Mouse (Mus musculus) hindbrain, embryonic 10.5 days (tissue): Measurements from ENCODE around the gene Pln. TPM values are rescaled to one million over a fixed set of nuclear protein-coding genes. Genes with fewer than 3 reads are reported as not detected.
A peak's percentile ranks its signal among the peaks of the same experiment; 100 is the strongest.

ENCODE experiments used
- DNase-seq: peaks from one replicate; pipeline ENCODE4 v3.0.0-alpha.2; 2017; ENCODE audit warnings: low spot score
- H3K27ac ChIP-seq: fragments of 300-500 bp; sonication (generic); 2 replicates; pipeline ENCODE4 v1.5.1; 2016; ENCODE audit warnings: mild to moderate bottlenecking, moderate library complexity
- H3K27me3 ChIP-seq: fragments of 300-500 bp; sonication (generic); 2 replicates; pipeline ENCODE4 v1.6.1; 2016; ENCODE audit warnings: mild to moderate bottlenecking; ENCODE audit not compliant: poor library complexity, insufficient read depth, severe bottlenecking
- H3K36me3 ChIP-seq: fragments of 300-500 bp; sonication (generic); 2 replicates; pipeline ENCODE4 v1.6.1; 2016; ENCODE audit warnings: mild to moderate bottlenecking, moderate library complexity
- H3K4me1 ChIP-seq: fragments of 300-500 bp; sonication (generic); replicated peaks from 2 replicates; pipeline ENCODE4 v1.6.1; 2016; ENCODE audit warnings: mild to moderate bottlenecking
- H3K4me3 ChIP-seq: fragments of 300-500 bp; sonication (generic); 2 replicates; pipeline ENCODE4 v1.5.1; 2016; ENCODE audit warnings: mild to moderate bottlenecking, moderate library complexity
- H3K9me3 ChIP-seq: fragments of 300-500 bp; sonication (generic); 2 replicates; pipeline ENCODE4 v1.6.1; 2016; ENCODE audit warnings: mild to moderate bottlenecking, moderate library complexity
- WGBS: fragments of 180-500 bp; shearing (Covaris S2); methylation state at CpG from one replicate; pipeline ENCODE4 v1.1.7; 2016; 5-methylcytosine and 5-hydroxymethylcytosine counted together
- polyA plus RNA-seq: library from polyadenylated mRNA; unstranded; fragments of >200 nt; fragmentation: Nextera tagmentation; extraction: Ambion mirVana; gene quantifications from 2 replicates; pipeline ENCODE4 v1.2.1, GENCODE M21; 2016

Gene Pln
- polyA plus RNA-seq, 1 experiment from 2014 or later, result 1.8 TPM

DNA sequence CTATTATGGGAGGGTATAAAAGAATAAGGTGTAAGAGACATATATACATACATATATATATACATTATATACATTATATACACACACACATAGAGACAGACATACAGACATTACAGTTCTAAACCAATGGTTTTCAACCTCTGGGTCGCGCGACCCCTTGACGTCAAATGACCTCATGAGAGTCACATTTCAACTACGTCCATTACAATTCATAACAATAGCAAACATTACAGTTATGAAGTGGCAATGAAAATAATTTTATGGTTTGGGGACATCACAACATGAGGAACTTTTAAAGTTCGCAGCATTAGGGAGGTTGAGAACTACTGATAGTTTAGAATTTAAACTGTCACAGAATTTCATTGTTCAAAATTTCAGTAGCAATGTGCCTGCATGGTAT is 40.8 kb downstream of the Pln start:
- WGBS, result 72% methylated on average over 6 of the region's 6 CpGs
- peaks cover 4% of the 10 kb centered on the region; the same call in 1 of the 2 replicates for H3K9me3 ChIP-seq
- H3K27ac ChIP-seq, result 0 out of 2 replicates have a peak overlapping the region, but pooled peaks have one; percentile 98
- no peak for DNase-seq
- H3K36me3 ChIP-seq, result peaks cover 5% of the 10 kb centered on the region; the same call in 1 of the 2 replicates
- H3K4me1 ChIP-seq, result peaks cover 20% of the 10 kb centered on the region
- H3K27me3 ChIP-seq, result no peaks in the 10 kb centered on the region
- peak overlapping the region; percentile 88 for H3K4me3 ChIP-seq

DNA sequence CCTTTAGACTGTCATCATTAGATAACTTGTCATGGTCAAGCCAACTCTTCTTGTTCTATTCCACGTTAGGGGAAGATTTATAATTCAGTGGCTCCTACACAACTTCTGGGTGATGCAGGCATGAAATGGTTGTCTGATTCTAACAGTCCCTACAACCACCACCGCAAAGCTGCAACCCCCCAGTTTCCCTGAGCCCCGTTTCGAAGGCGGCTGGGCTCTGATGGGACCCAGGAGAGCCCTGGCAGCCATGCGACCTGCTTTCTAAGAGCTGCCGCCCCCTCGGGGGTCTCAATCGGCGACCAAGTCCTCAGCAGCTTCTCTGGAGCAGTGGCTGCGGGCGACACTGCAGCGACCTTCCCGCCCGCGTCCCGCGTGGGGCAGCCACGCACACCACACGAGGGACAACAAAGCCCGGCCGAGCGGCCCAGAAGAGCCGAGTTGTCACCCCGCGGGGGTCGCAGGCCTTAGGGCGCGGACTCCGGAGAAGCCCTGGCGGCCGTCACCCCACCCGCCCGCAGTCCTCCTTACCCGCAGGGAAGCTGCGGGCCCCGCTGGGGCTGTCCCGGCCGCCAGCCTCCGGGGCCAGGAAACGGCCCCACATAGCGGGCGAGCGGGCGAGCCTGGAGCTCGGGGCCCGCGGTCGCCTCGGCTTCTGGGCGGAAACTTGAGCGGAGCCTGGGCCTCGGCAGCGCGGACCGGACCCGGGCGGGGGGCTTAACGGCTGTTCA is 41.7 kb downstream of the Pln start:
- WGBS, result under 1% methylated on average over 59 of the region's 59 CpGs
- Histone ChIP-seq H3K9me3 (no peaks in the 10 kb centered on the region), H3K36me3 (0 out of 2 replicates have a peak, but pooled peaks cover 2% of the 10 kb centered on the region), H3K27ac (peak overlapping the region; percentile 98), H3K4me1 (peaks cover 20% of the 10 kb centered on the region), H3K4me3 (peak overlapping the region; percentile 88), H3K27me3 (no peaks in the 10 kb centered on the region)
- peak; percentile 70 for DNase-seq

DNA sequence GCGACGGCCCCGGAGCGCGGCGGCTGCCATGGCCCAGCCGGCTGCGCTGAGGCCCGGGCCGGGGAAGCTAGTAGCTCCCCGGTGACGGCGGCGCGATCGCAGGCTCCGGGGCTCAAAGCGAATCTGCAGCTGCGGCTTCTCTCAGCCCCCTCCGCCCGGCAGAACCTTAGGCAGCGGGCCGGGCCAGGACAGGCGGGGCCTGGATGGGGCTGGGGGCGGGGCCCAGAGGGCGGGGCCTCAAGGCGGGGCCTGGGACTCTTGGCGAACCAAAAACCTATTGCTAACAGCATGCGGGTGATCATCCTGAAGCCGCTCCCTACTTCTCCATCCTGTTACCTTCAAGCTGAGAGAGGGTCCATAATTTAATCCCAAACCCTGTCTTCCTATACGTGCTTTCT is 42.2 kb downstream of the Pln start, which contains the start of gene Cep85l:
Cep85l (minus strand) TSS at position 239 of the 398 bp plus-strand sequence.
- peak; percentile 93 for DNase-seq
- WGBS, result 0% methylated on average over 31 of the region's 31 CpGs
- peaks cover 20% of the 10 kb centered on the region for H3K4me1 ChIP-seq
- peak within 1 kb of the TSS; percentile 88 for H3K4me3 ChIP-seq
- H3K9me3 ChIP-seq, result no peaks in the 10 kb centered on the region
- H3K27ac ChIP-seq, result peak within 1 kb of the TSS; percentile 98
- H3K36me3 ChIP-seq, result 0 out of 2 replicates have a peak, but pooled peaks cover under 1% of the 10 kb centered on the region
- H3K27me3 ChIP-seq, result no peaks in the 10 kb centered on the region

DNA sequence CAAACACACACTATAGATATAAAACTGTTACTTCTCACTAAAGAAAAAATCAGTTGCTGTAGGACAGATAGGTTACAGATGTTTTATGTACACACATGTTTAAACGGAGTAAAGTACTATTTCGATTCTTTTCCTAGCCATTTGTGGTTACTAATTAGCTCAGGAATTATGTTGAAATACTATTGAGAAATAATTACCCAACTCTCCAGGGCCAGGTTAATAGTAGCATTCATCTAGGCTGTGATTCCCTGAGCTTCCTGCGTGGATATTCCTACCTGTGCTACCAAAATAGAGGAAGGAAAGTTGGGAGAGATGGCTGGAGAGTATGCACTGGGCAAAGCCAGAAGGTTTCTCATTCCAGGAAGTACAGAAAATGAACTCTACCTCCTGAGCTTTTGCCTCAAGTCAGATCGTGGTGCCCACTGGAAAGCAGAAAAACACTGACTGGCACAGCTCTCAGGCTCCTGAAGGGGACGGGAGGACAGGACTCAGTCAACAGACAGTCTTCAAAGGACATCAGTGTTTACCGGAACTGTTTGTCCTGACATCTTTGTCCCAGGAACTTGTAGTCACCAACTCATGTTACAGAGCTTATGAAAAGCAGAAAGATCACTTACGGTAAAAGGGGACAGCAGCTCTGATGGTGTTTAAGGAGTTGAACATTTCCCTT is 45.4 kb downstream of the Pln start:
- Histone ChIP-seq H3K9me3 (no peaks in the 10 kb centered on the region), H3K4me1 (peaks cover 18% of the 10 kb centered on the region), H3K36me3 (no peaks in the 10 kb centered on the region), H3K27me3 (no peaks in the 10 kb centered on the region), H3K4me3 (no peak overlapping the region), H3K27ac (no peak overlapping the region)
- WGBS, result 73% methylated on average over 7 of the region's 7 CpGs
- DNase-seq, result no peak

DNA sequence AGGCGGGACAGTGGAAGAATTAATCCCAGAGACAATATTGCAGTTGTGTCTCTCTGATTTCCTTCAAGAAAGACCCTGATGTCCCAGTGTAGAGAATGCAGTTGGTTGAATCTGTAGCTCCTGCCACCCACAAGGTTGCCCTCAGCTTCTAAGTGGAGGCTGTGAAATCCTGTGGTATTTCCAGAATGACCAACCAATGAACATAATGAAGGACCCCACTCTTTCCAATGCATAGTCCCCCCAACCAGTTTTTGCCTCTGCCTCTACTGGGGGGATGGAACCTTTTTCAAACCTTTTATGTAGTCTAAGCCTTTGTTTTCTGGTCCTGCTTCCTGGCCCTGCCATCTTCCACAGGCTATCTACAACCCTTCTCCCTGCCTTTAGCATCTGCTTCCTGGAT is 47.4 kb downstream of the Pln start:
- Histone ChIP-seq H3K4me1 (peaks cover 4% of the 10 kb centered on the region; the same call in 1 of the 2 replicates), H3K27me3 (no peaks in the 10 kb centered on the region), H3K4me3 (no peak overlapping the region), H3K36me3 (no peaks in the 10 kb centered on the region), H3K27ac (no peak overlapping the region), H3K9me3 (no peaks in the 10 kb centered on the region)
- DNase-seq, result no peak
- 95% methylated on average over 1 of the region's 1 CpGs for WGBS

DNA sequence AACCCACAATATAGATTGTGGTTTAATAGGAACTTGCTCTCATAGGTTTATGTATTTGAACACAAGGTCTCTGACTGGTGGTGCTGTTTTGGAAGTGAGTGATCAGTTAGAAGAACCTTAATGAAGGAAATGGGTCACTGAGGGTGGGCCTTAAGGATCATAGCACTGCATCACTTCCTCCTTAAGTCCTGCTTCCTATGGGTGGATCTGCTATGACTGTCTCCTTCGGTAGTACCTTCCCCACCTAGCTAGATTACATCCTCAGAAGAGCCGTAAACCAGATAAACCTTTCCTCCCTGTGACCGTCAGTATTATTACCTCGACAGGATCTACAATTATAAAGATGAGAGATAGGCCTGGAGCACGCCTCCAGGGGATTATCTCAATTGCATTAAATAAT is 48.0 kb downstream of the Pln start:
- WGBS, result 87% methylated on average over 5 of the region's 5 CpGs
- no peaks in the 10 kb centered on the region for H3K9me3 ChIP-seq
- no peaks in the 10 kb centered on the region for H3K36me3 ChIP-seq
- H3K27ac ChIP-seq, result no peak overlapping the region
- DNase-seq, result no peak
- no peak overlapping the region for H3K4me3 ChIP-seq
- H3K4me1 ChIP-seq, result no peaks in the 10 kb centered on the region
- no peaks in the 10 kb centered on the region for H3K27me3 ChIP-seq

DNA sequence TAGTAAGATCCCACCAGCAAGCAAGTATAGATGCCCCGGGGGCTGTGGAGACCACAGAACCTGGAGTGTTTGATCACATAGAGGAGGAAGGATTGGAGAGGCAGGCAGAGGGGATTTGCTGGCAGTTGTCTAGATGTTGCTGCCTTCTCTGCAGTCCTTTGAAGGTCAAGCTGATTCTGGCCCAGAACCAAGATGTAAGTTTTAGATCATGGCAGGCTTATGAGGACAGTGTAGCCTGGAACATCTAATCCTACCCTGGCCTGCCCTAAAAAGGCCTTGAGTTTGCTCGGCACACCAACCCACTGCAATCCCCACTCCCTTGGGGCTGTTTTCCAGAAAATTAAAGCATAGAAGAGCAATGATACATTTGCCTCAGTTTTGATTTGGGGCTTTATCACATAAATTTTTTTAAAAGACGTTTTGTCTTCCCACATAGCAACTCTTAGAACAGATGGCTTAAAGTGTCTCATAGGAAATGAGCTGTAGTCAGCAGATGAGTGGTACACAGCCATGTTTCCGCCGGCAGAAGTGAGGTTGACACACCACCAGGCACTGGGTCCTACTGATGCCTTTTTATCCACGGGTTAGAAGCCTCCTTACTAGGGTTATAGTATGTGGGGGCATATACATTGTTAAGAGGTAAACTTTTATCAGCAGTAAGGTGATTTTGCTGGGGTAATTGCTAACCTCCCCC is 50.9 kb downstream of the Pln start:
- no peaks in the 10 kb centered on the region for H3K36me3 ChIP-seq
- whole genome bisulfite sequencing, result 83% methylated on average over 6 of the region's 6 CpGs
- H3K9me3 ChIP-seq, result no peaks in the 10 kb centered on the region
- no peak for DNase-seq
- no peaks in the 10 kb centered on the region for H3K4me1 ChIP-seq
- H3K27ac ChIP-seq, result no peak overlapping the region
- no peak overlapping the region for H3K4me3 ChIP-seq
- H3K27me3 ChIP-seq, result no peaks in the 10 kb centered on the region

DNA sequence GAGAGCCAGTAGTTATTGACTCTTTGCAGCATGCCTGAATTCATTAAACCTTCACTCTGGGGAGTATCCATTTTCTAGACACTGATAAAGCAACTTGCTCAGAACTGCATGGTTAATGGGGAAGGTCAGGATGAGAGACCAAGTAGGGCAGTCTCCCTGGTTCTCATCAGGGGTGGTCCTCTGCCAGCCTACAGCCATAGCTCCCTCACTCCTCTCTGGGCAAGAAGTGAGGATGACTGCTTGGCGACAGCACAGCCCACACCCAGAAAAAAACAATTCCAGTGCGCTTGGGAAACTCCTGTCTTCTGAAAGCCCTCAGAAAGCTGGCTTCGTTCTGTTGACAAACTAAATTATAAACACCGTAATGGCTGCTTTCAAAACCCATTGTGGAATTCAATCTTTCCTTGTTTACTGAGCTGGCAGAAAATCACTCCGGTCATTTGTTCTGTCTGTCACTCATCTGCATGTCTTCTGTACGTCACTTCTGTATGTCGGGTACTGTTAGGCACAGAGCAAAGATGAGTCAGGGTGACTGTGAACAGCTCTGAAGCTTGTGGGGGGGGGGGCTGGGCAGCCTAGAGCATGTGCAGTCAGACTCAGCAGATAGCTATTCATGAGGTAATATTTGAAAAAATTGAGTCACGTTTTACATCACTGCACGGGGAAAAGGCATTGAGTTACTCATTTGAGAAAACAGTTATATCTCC is 57.6 kb downstream of the Pln start:
- no peak overlapping the region for H3K27ac ChIP-seq
- DNase-seq, result no peak

More for the DNA sequence above, 57.6 kb downstream of the Pln start:
- no peak overlapping the region for H3K4me3 ChIP-seq
- H3K36me3 ChIP-seq, result no peaks in the 10 kb centered on the region
- no peaks in the 10 kb centered on the region for H3K27me3 ChIP-seq
- peaks cover 27% of the 10 kb centered on the region for H3K4me1 ChIP-seq
- no peaks in the 10 kb centered on the region for H3K9me3 ChIP-seq
- 81% methylated on average over 9 of the region's 9 CpGs for WGBS

Other genes with a start within 250 kb of the Pln start
- 4.6 TPM in 2 replicates for gene Cep85l, start 42.3 kb downstream of the Pln start, polyA plus RNA-seq